Mouse (Mus musculus): ENCODE measurements around the gene Bmx. TPM values are rescaled to one million over a fixed set of nuclear protein-coding genes. Genes with fewer than 3 reads are reported as not detected.

Gene Bmx
- polyA plus RNA-seq, 1 experiment: 0.10 TPM

DNA sequence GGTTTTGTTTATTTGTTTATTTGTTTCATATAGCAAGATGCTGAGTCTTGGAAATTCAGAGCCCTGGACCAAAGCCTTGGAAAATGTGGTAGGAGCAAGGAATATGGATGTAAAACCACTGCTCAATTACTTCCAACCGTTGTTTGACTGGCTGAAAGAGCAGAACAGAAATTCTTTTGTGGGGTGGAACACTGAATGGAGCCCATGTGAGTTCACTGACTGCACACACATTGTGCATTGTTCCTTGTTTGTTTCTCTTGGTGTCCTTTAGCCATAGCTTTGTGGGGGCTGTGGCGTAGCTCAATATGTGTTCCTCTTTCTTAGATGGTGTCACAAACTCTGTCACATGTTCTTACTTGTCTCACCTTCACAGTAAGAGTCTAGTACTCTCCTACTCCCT lies 82.2 kb downstream of the Bmx start:
- TF ChIP-seq POLR2A (IDR thresholded peaks at IDR 0.05; ENCODE audit: control insufficient read depth, low read depth, low read length): no peak
- no peak for TF ChIP-seq CTCF (IDR thresholded peaks at IDR 0.05; ENCODE audit: control insufficient read depth, insufficient read depth, insufficient replicate concordance, low read depth, low read length)
- Histone ChIP-seq H3K4me1 (ENCODE audit: control insufficient read depth, insufficient read depth, low read length) (no peaks in the 10 kb centered on the region), H3K4me3 (ENCODE audit: control insufficient read depth, low read depth, low read length) (no peak overlapping the region), H3K36me3 (ENCODE audit: control insufficient read depth, insufficient read depth, low read length) (no peaks in the 10 kb centered on the region), H3K27me3 (ENCODE audit: control insufficient read depth, insufficient read depth, low read length) (no peaks in the 10 kb centered on the region), H3K27ac (ENCODE audit: control insufficient read depth, insufficient read depth, low read depth, low read length) (no peak overlapping the region)

- Histone ChIP-seq H3K27ac (ENCODE audit: control insufficient read depth, insufficient read depth, low read depth, low read length) (no peak overlapping the region), H3K4me1 (ENCODE audit: control insufficient read depth, insufficient read depth, low read length) (no peaks in the 10 kb centered on the region), H3K4me3 (ENCODE audit: control insufficient read depth, low read depth, low read length) (no peak overlapping the region), H3K36me3 (ENCODE audit: control insufficient read depth, insufficient read depth, low read length) (no peaks in the 10 kb centered on the region), H3K27me3 (ENCODE audit: control insufficient read depth, insufficient read depth, low read length) (no peaks in the 10 kb centered on the region)
- TF ChIP-seq CTCF (IDR thresholded peaks at IDR 0.05; ENCODE audit: control insufficient read depth, insufficient read depth, insufficient replicate concordance, low read depth, low read length): no peak
- TF ChIP-seq POLR2A (IDR thresholded peaks at IDR 0.05; ENCODE audit: control insufficient read depth, low read depth, low read length): no peak
Observed at GRCm38 (mm10) chrX:164175311-164175710, 82.7 kb downstream of the Bmx start.

DNA sequence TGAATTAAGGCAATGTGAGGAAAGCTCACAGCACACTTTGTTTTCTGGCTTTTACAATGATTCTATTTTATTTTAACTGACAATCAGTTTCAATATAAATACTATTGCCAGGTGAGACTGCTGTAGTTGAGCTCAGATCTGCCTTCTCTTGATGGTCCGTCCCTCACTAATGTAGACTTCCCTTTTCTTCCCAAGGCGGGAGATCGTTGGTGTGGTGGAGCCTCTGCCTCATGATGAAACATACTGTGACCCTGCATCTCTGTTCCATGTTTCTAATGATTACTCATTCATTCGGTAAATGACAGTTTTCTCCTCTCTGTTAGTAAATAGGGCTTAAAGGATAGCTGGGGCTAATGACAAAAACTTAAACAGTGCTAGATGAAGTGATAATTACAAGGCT lies 84.1 kb downstream of the Bmx start:
- Histone ChIP-seq H3K4me3 (ENCODE audit: control insufficient read depth, low read depth, low read length) (no peak overlapping the region), H3K27ac (ENCODE audit: control insufficient read depth, insufficient read depth, low read depth, low read length) (no peak overlapping the region), H3K27me3 (ENCODE audit: control insufficient read depth, insufficient read depth, low read length) (no peaks in the 10 kb centered on the region), H3K4me1 (ENCODE audit: control insufficient read depth, insufficient read depth, low read length) (no peaks in the 10 kb centered on the region), H3K36me3 (ENCODE audit: control insufficient read depth, insufficient read depth, low read length) (no peaks in the 10 kb centered on the region)
- TF ChIP-seq CTCF (IDR thresholded peaks at IDR 0.05; ENCODE audit: control insufficient read depth, insufficient read depth, insufficient replicate concordance, low read depth, low read length): no peak
- no peak for TF ChIP-seq POLR2A (IDR thresholded peaks at IDR 0.05; ENCODE audit: control insufficient read depth, low read depth, low read length)

GRCm38 (mm10) chrX:164171034-164171433 lies 87.0 kb downstream of the Bmx start:
- Histone ChIP-seq H3K4me3 (ENCODE audit: control insufficient read depth, low read depth, low read length) (no peak overlapping the region), H3K27ac (ENCODE audit: control insufficient read depth, insufficient read depth, low read depth, low read length) (no peak overlapping the region), H3K27me3 (ENCODE audit: control insufficient read depth, insufficient read depth, low read length) (no peaks in the 10 kb centered on the region), H3K36me3 (ENCODE audit: control insufficient read depth, insufficient read depth, low read length) (no peaks in the 10 kb centered on the region), H3K4me1 (ENCODE audit: control insufficient read depth, insufficient read depth, low read length) (no peaks in the 10 kb centered on the region)
- TF ChIP-seq POLR2A (IDR thresholded peaks at IDR 0.05; ENCODE audit: control insufficient read depth, low read depth, low read length) (no peak), CTCF (IDR thresholded peaks at IDR 0.05; ENCODE audit: control insufficient read depth, insufficient read depth, insufficient replicate concordance, low read depth, low read length) (no peak)

DNA sequence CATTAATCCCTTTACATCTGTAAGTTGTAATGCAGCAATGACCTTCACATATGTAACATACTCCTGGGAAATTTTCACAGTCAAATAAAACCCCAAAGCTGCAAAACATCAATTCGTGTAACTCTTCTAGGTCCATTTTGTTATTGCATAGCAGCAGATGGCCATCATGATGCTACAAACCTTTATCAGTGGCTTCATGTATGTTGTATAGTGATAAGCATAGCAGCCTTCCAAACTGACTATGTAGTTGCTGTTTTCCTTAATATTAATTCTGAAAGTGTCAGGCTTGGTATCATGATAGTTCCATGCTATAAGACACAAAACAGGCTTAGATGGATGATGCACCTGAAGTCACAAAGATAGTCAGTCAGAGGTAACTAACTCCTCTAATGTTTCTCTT lies 93.3 kb downstream of the Bmx start:
- Histone ChIP-seq H3K4me3 (ENCODE audit: control insufficient read depth, low read depth, low read length) (no peak overlapping the region), H3K4me1 (ENCODE audit: control insufficient read depth, insufficient read depth, low read length) (no peaks in the 10 kb centered on the region), H3K36me3 (ENCODE audit: control insufficient read depth, insufficient read depth, low read length) (no peaks in the 10 kb centered on the region), H3K27me3 (ENCODE audit: control insufficient read depth, insufficient read depth, low read length) (no peaks in the 10 kb centered on the region), H3K27ac (ENCODE audit: control insufficient read depth, insufficient read depth, low read depth, low read length) (no peak overlapping the region)
- TF ChIP-seq POLR2A (IDR thresholded peaks at IDR 0.05; ENCODE audit: control insufficient read depth, low read depth, low read length) (no peak), CTCF (IDR thresholded peaks at IDR 0.05; ENCODE audit: control insufficient read depth, insufficient read depth, insufficient replicate concordance, low read depth, low read length) (no peak)

DNA sequence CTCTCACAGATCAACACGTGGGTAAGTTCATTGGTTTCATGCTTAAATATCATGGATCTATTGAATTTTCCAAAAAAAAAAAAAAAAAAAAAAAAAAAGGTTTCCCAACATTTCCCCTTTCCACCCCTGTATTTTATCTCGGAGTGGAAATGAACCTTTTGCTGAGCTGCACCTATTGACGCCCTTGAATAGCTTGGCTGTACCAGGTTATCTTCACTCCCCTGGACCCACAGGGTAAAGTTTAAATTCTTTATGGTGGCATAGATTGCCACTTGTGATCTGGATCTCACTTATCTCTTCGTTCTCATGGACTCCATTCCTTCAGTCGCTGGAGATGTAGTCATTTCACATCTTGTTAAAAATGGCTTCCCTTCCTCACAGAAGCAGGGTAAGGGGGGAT lies 103.4 kb downstream of the Bmx start:
- Histone ChIP-seq H3K27me3 (ENCODE audit: control insufficient read depth, insufficient read depth, low read length) (no peaks in the 10 kb centered on the region), H3K4me3 (ENCODE audit: control insufficient read depth, low read depth, low read length) (no peak overlapping the region), H3K4me1 (ENCODE audit: control insufficient read depth, insufficient read depth, low read length) (no peaks in the 10 kb centered on the region), H3K27ac (ENCODE audit: control insufficient read depth, insufficient read depth, low read depth, low read length) (no peak overlapping the region), H3K36me3 (ENCODE audit: control insufficient read depth, insufficient read depth, low read length) (no peaks in the 10 kb centered on the region)
- TF ChIP-seq POLR2A (IDR thresholded peaks at IDR 0.05; ENCODE audit: control insufficient read depth, low read depth, low read length) (no peak), CTCF (IDR thresholded peaks at IDR 0.05; ENCODE audit: control insufficient read depth, insufficient read depth, insufficient replicate concordance, low read depth, low read length) (no peak)

- no peaks in the 10 kb centered on the region for H3K36me3 ChIP-seq (ENCODE audit: control insufficient read depth, insufficient read depth, low read length)
- no peaks in the 10 kb centered on the region for H3K4me1 ChIP-seq (ENCODE audit: control insufficient read depth, insufficient read depth, low read length)
- no peaks in the 10 kb centered on the region for H3K27me3 ChIP-seq (ENCODE audit: control insufficient read depth, insufficient read depth, low read length)
- no peak overlapping the region for H3K27ac ChIP-seq (ENCODE audit: control insufficient read depth, insufficient read depth, low read depth, low read length)
- H3K4me3 ChIP-seq (ENCODE audit: control insufficient read depth, low read depth, low read length): no peak overlapping the region
- TF ChIP-seq POLR2A (IDR thresholded peaks at IDR 0.05; ENCODE audit: control insufficient read depth, low read depth, low read length) (no peak), CTCF (IDR thresholded peaks at IDR 0.05; ENCODE audit: control insufficient read depth, insufficient read depth, insufficient replicate concordance, low read depth, low read length) (no peak)
Observed at GRCm38 (mm10) chrX:164153606-164154005, 104.4 kb downstream of the Bmx start.

DNA sequence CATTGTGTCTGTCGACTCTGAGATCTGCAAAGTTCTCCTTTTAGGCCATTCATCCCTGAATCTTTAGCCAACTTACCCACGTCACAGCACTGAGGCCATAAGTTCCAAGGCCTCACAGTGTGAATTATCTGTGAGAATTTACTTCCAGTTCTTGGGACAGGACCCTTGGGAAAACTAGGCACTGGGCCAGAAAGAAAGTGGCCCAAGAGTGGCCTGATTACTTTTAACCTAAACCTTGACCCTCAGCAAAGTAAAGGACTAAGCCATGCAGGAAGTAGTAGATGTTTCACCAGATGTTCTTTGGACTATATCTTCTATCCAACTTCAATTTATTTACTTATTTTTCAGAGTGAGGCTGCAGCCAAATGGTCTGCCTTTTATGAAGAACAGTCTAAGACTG lies 105.3 kb downstream of the Bmx start:
- Histone ChIP-seq H3K4me1 (ENCODE audit: control insufficient read depth, insufficient read depth, low read length) (no peaks in the 10 kb centered on the region), H3K4me3 (ENCODE audit: control insufficient read depth, low read depth, low read length) (no peak overlapping the region), H3K27ac (ENCODE audit: control insufficient read depth, insufficient read depth, low read depth, low read length) (no peak overlapping the region), H3K27me3 (ENCODE audit: control insufficient read depth, insufficient read depth, low read length) (no peaks in the 10 kb centered on the region), H3K36me3 (ENCODE audit: control insufficient read depth, insufficient read depth, low read length) (no peaks in the 10 kb centered on the region)
- no peak for TF ChIP-seq CTCF (IDR thresholded peaks at IDR 0.05; ENCODE audit: control insufficient read depth, insufficient read depth, insufficient replicate concordance, low read depth, low read length)
- TF ChIP-seq POLR2A (IDR thresholded peaks at IDR 0.05; ENCODE audit: control insufficient read depth, low read depth, low read length): no peak
